Mouse (Mus musculus) ES-E14 (cell line): Measurements from ENCODE around the gene Cdc40.

Experiments used
- HCFC1 ChIP-seq: IDR thresholded peaks from 2 replicates; pipeline ENCODE4 v1.6.1; 2012; ENCODE audit warnings: low read length, inconsistent platforms, borderline replicate concordance; ENCODE audit not compliant: insufficient read depth
- MAFK ChIP-seq: IDR thresholded peaks from 2 replicates; pipeline ENCODE4 v1.6.1; 2014; ENCODE audit warnings: mild to moderate bottlenecking, low read depth, low read length, inconsistent platforms; ENCODE audit not compliant: insufficient read depth
- ZNF384 ChIP-seq: IDR thresholded peaks from 2 replicates; pipeline ENCODE4 v1.6.1; 2012; ENCODE audit warnings: low read depth, low read length, inconsistent platforms

DNA sequence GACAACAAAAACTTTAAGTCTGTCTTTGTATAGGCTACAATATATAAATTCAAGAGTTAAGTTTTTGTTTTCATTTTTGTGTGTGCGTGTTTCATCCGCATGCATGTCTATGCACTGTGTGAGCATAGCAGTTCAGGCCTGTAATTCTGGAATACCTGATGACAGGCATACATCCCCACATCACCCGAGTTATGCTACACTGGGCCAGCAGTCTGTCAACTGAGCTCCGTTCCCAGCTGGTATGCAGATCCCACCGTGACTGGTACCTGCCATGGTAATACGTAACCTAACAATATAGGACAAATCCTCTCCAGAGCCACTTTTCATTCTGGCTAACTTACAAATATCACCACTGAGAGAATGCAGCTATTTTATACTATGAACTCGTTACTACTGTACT is 26.4 kb downstream of the Cdc40 start:
- TF ChIP-seq MAFK (no peak), ZNF384 (no peak), HCFC1 (no peak)
